Mouse (Mus musculus): ENCODE measurements around the gene Tcf20. TPM values are rescaled to one million over a fixed set of nuclear protein-coding genes. Genes with fewer than 3 reads are reported as not detected.
"Not testable (repeated sequence)": the region's sequence is repeated elsewhere in the genome, so short reads cannot be mapped to it uniquely, and the experiment has no call there.

Gene Tcf20
- total and polyA plus RNA-seq, 2 experiments from 2014 or later: 3.0 to 36.7 TPM

DNA sequence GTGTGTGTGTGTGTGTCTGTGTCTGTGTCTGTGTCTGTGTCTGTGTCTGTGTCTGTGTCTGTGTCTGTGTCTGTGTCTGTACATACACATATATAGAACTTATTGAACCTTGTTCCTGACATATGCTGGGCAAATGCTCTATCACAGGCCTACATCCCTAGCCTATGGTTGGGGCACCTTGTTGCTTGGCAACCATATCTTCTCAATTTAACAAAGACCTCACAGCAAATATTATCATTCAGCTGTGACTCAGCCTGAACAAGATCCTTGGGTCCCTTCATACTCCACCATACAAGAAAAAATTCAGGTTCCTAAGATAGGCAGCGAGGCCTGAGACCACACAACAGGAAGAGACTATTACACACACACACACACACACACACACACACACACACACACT lies 194.2 kb downstream of the Tcf20 start:
- H3K9me3 ChIP-seq (replicated peaks; ENCODE audit: control insufficient read depth, low read length): no peaks in the 10 kb centered on the region
- H3K27ac ChIP-seq (ENCODE audit: low read depth): no peak overlapping the region
- H3K36me3 ChIP-seq (replicated peaks; ENCODE audit: control insufficient read depth, insufficient read depth, low read length): no peaks in the 10 kb centered on the region
- no peak for ATAC-seq (ENCODE audit: insufficient read depth, low read depth)
- no peaks in the 10 kb centered on the region for H3K4me1 ChIP-seq (ENCODE audit: control insufficient read depth, insufficient read depth)
- 63% methylated on average over 1 of the region's 1 CpGs for WGBS
- H3K9ac ChIP-seq (replicated peaks; ENCODE audit: low read depth, low read length): no peak overlapping the region
- DNase-seq (ENCODE audit: low spot score): no peak
- no peak for TF ChIP-seq CTCF (IDR thresholded peaks at IDR 0.05; ENCODE audit: low read depth)
- TF ChIP-seq EP300 (IDR thresholded peaks at IDR 0.05; ENCODE audit: low read depth): no peak
- no peak overlapping the region for H3K4me3 ChIP-seq (ENCODE audit: low read depth, low read length)
- no peak overlapping the region for H3K4me2 ChIP-seq (ENCODE audit: low read depth, low read length)
- H3K27me3 ChIP-seq (ENCODE audit: control insufficient read depth, insufficient read depth, low read length): no peaks in the 10 kb centered on the region

GRCm38 (mm10) chr15:82792566-82792965 lies 195.1 kb downstream of the Tcf20 start:
- no peaks in the 10 kb centered on the region for H3K27me3 ChIP-seq (ENCODE audit: control insufficient read depth, insufficient read depth, low read length)
- no peak for ATAC-seq (ENCODE audit: insufficient read depth, low read depth)
- no peak overlapping the region for H3K9ac ChIP-seq (replicated peaks; ENCODE audit: low read depth, low read length)
- no peaks in the 10 kb centered on the region for H3K9me3 ChIP-seq (replicated peaks; ENCODE audit: control insufficient read depth, low read length)
- no peaks in the 10 kb centered on the region for H3K4me1 ChIP-seq (ENCODE audit: control insufficient read depth, insufficient read depth)
- no peak overlapping the region for H3K4me3 ChIP-seq (ENCODE audit: low read depth, low read length)
- H3K4me2 ChIP-seq (ENCODE audit: low read depth, low read length): no peak overlapping the region
- TF ChIP-seq EP300 (IDR thresholded peaks at IDR 0.05; ENCODE audit: low read depth) (no peak), CTCF (IDR thresholded peaks at IDR 0.05; ENCODE audit: low read depth) (no peak)
- 86% methylated on average over 11 of the region's 11 CpGs for WGBS
- H3K27ac ChIP-seq (ENCODE audit: low read depth): no peak overlapping the region
- H3K36me3 ChIP-seq (replicated peaks; ENCODE audit: control insufficient read depth, insufficient read depth, low read length): no peaks in the 10 kb centered on the region
- DNase-seq (ENCODE audit: low spot score): no peak

GRCm38 (mm10) chr15:82784581-82784980 lies 203.1 kb downstream of the Tcf20 start:
- Histone ChIP-seq H3K9ac (replicated peaks; ENCODE audit: low read depth, low read length) (no peak overlapping the region), H3K27ac (ENCODE audit: low read depth) (no peak overlapping the region), H3K4me1 (ENCODE audit: control insufficient read depth, insufficient read depth) (no peaks in the 10 kb centered on the region), H3K9me3 (replicated peaks; ENCODE audit: control insufficient read depth, low read length) (no peaks in the 10 kb centered on the region), H3K4me3 (ENCODE audit: low read depth, low read length) (no peak overlapping the region), H3K36me3 (replicated peaks; ENCODE audit: control insufficient read depth, insufficient read depth, low read length) (no peaks in the 10 kb centered on the region), H3K4me2 (ENCODE audit: low read depth, low read length) (no peak overlapping the region), H3K27me3 (ENCODE audit: control insufficient read depth, insufficient read depth, low read length) (no peaks in the 10 kb centered on the region)
- 65% methylated on average over 1 of the region's 1 CpGs for WGBS
- no peak for TF ChIP-seq CTCF (IDR thresholded peaks at IDR 0.05; ENCODE audit: low read depth)
- TF ChIP-seq EP300 (IDR thresholded peaks at IDR 0.05; ENCODE audit: low read depth): no peak
- ATAC-seq (ENCODE audit: insufficient read depth, low read depth) (no peak), DNase-seq (ENCODE audit: low spot score) (no peak)

GRCm38 (mm10) chr15:82783800-82784199 lies 203.9 kb downstream of the Tcf20 start:
- Histone ChIP-seq H3K9ac (replicated peaks; ENCODE audit: low read depth, low read length) (no peak overlapping the region), H3K36me3 (replicated peaks; ENCODE audit: control insufficient read depth, insufficient read depth, low read length) (no peaks in the 10 kb centered on the region), H3K9me3 (replicated peaks; ENCODE audit: control insufficient read depth, low read length) (no peaks in the 10 kb centered on the region), H3K4me3 (ENCODE audit: low read depth, low read length) (no peak overlapping the region), H3K27ac (ENCODE audit: low read depth) (no peak overlapping the region), H3K4me1 (ENCODE audit: control insufficient read depth, insufficient read depth) (no peaks in the 10 kb centered on the region), H3K4me2 (ENCODE audit: low read depth, low read length) (no peak overlapping the region), H3K27me3 (ENCODE audit: control insufficient read depth, insufficient read depth, low read length) (no peaks in the 10 kb centered on the region)
- no peak for ATAC-seq (ENCODE audit: insufficient read depth, low read depth)
- DNase-seq (ENCODE audit: low spot score): no peak
- WGBS: 72% methylated on average over 1 of the region's 1 CpGs
- TF ChIP-seq EP300 (IDR thresholded peaks at IDR 0.05; ENCODE audit: low read depth) (no peak), CTCF (IDR thresholded peaks at IDR 0.05; ENCODE audit: low read depth) (no peak)

- H3K4me1 ChIP-seq (ENCODE audit: control insufficient read depth, insufficient read depth); H3K4me2 ChIP-seq (ENCODE audit: low read depth, low read length); H3K27me3 ChIP-seq (ENCODE audit: control insufficient read depth, insufficient read depth, low read length); DNase-seq (ENCODE audit: low spot score); ATAC-seq (ENCODE audit: insufficient read depth, low read depth); H3K9ac ChIP-seq (replicated peaks; ENCODE audit: low read depth, low read length); H3K27ac ChIP-seq (ENCODE audit: low read depth); H3K4me3 ChIP-seq (ENCODE audit: low read depth, low read length); H3K36me3 ChIP-seq (replicated peaks; ENCODE audit: control insufficient read depth, insufficient read depth, low read length); H3K9me3 ChIP-seq (replicated peaks; ENCODE audit: control insufficient read depth, low read length): not testable (repeated sequence)
- 72% methylated on average over 5 of the region's 5 CpGs for WGBS
Measured at GRCm38 (mm10) chr15:82777856-82778255, 209.8 kb downstream of the Tcf20 start.

DNA sequence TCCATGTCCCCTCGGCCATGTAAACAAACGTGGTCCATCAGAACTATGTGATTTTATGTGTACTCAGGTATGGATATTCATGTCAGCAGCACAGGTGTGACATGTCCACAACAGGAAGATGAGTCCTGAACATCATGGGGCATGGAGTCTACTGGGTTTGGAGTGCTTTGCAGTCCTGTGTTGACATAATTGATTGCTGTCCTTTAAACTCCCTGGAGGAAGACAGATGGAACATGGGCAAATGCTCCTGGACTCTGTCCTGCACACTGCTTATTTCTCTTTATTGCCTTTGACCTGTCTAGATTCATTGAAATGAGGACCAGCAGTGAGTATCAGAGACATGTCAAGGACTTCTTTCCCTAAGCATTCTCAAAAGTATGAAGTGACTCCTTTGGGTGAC lies 221.7 kb downstream of the Tcf20 start:
- Histone ChIP-seq H3K4me1 (ENCODE audit: control insufficient read depth, insufficient read depth) (no peaks in the 10 kb centered on the region), H3K4me2 (ENCODE audit: low read depth, low read length) (no peak overlapping the region), H3K4me3 (ENCODE audit: low read depth, low read length) (no peak overlapping the region), H3K27ac (ENCODE audit: low read depth) (no peak overlapping the region), H3K9ac (replicated peaks; ENCODE audit: low read depth, low read length) (no peak overlapping the region), H3K27me3 (ENCODE audit: control insufficient read depth, insufficient read depth, low read length) (no peaks in the 10 kb centered on the region), H3K36me3 (replicated peaks; ENCODE audit: control insufficient read depth, insufficient read depth, low read length) (no peaks in the 10 kb centered on the region), H3K9me3 (replicated peaks; ENCODE audit: control insufficient read depth, low read length) (no peaks in the 10 kb centered on the region)
- 72% methylated on average over 2 of the region's 2 CpGs for WGBS
- ATAC-seq (ENCODE audit: insufficient read depth, low read depth) (no peak), DNase-seq (ENCODE audit: low spot score) (no peak)
- TF ChIP-seq CTCF (IDR thresholded peaks at IDR 0.05; ENCODE audit: low read depth) (no peak), EP300 (IDR thresholded peaks at IDR 0.05; ENCODE audit: low read depth) (no peak)
